Mouse (Mus musculus): ENCODE results near the gene Gm5617.
A peak's percentile ranks its signal among the peaks of the same experiment; 100 is the strongest.
"Not testable (repeated sequence)": the region's sequence is repeated elsewhere in the genome, so short reads cannot be mapped to it uniquely, and the experiment has no call there.

Gene Gm5617

DNA sequence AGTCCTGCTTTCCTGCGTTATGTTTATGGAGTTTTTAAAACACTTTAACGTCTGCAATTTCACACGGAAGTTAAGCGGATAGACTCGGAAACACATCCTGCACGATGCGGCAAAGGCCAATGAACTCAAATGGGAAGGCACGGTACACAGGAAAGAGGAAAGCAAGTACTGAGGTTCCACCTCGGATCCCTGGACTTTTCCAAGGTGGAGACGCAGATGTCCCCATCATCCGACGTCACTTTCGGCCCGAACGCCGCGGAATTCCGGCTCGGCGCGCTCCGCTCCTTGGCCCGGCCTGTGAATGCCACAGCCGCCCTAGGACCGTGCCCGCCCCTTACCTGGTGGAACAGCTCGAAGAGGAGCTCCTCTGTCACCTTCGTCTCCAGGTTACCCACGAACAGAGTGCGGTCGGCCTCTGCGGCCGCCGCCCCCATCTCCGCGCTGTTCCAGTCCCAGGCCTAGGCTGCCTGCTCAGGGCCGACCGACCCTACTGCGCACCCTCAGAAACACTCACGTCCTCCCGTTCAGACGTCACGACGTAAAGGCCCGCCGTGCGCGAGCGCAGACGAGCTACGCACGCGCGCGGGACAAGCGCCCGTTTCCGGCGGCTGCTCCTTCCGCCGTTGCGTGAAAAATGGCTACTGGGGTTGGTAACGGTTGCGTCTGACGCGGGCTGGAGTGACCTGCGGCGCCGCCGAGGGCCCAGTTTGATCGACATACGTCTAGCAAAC, at the start of gene Gm5617, which contains the start of gene Rbm7:
Gene Gm5617, plus strand, starts transcription at position 626 of the 731 bp plus-strand sequence.
Gene Rbm7, minus strand, starts transcription at position 483 of the 731 bp plus-strand sequence.
- peak; percentile 95 for DNase-seq

DNA sequence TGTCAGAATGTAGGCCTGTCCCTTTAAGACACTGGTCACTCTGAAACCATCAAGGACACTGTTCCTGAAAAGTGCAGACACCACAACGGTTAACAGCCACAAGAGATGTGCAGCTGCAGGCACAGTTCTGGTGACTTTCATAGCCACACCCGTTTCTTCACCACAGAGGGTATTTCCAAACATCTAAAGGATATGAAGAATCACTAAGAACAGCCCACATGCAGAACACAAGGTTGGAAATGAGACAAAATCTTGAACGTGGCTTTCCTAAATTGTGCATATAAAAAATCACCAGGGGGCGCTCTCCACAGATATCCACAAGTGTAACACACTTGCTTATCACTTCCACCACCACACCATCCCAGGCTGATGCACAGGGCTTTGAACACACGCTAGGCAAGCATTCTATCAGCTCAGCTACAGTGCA, 47.4 kb upstream of the Gm5617 start:
- DNase-seq = peak; percentile 36

DNA sequence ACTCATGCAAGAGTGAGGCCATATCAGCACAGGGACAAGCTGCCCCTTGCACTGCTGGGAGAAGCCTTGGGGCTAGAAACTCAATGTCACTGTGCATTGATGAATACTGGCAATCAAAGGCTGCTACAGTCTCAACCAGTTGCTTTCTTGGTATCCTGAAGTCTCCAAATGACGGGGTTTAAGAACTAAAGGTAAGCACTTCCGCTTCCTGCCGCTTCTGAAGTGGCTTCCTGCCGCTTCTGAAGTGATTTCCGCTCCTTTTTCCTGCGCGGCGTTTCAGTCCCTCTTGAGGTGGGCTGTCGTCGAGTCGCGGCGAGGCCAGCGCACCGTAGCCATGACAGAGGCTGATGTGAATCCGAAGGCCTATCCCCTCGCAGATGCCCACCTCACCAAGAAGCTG, 45.2 kb upstream of the Gm5617 start:
- no peak for DNase-seq

DNA sequence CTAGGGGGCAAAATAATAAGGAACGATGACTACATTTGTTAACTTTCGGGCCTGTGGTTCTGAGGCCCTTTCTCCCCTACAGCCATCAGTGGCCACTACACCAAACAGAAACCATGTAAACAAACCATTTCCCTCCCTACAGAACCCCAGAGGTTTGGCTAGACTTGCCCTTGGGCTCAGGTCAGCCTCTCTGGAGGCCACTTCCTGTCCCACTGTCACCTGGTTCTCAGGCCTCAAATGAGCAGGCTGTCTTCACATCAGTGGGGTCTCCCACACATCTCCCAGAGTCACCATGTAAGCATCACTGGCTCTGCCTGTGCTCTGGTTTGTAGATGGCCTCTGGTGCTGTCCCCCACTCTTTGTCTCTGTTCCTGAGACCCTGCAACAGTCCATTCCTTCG, 39.3 kb upstream of the Gm5617 start:
- DNase-seq = no peak

DNA sequence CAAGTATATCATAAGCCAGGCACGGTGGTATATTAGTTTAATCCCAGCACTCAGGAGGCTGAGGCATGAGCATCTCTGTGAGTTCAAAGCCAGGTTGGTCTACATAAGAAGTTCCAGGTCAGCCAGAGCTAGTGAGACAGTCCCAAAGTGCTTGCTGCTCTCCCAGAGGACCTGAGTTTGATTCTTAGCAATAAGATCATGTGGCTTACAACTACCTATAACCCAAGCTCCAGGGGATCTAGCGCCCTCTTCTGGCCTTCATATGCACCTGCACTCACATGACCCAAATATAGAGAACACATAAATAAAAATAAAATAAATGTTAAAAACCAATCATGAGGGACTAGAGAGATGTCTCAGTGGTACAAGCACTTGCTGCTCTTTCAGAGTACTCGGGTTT, 36.4 kb upstream of the Gm5617 start:
- DNase-seq = no peak

DNA sequence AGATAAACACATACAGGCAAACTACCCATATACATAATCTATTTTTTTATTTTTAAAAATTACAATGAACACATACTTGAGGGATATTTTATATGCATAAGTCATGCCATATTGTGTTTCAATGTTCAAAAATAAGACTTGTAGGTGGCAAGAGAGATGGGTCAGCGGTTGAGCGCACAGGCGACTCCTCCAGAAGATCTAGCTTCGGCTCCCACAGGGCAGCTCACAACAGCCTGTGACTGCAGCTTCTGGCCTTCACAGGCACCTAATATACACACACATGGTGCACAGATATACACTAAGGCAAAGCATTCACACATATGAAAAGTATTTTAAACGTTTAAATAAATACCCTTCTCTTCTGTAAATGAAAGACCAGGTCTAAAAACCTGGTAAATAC, 35.9 kb upstream of the Gm5617 start:
- no peak for DNase-seq

DNA sequence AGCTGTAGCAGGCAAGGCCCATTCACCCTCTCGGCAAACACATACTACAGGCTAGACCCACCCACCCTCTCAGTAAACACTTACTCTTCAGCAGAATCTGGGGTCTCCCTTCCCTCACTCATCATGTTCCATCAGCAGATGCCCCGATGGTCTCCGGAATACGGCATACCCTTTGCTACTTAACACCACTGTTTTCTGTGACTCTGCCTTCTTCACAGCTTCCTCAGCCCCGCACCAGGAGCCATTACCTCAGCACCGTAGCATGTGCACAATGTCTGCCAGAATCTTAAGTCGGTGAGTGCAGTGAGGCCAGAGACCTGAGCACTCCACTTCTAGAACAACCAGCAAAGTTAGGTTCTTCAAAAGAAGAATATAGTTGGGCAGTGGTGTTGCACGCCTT, 34.5 kb upstream of the Gm5617 start:
- DNase-seq = no peak

DNA sequence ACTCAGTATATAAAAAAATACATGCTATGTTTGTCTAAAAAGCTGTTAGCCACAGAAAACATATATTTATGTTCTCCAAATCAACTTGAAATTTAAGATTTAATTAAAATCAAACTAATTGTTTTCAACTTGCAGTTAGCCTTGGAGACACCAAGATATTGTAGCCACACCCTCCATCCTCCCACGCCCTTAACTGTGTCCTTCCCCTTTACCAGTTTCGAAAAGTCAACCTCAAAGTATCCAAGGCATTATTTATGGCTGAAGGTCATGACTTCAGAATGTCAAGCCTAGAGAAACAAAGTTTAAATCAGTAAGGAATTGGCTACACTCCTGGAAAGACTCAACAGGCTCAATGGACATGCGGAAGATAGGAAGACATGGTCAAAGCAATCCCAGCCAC, 33.7 kb upstream of the Gm5617 start:
- no peak for DNase-seq

DNA sequence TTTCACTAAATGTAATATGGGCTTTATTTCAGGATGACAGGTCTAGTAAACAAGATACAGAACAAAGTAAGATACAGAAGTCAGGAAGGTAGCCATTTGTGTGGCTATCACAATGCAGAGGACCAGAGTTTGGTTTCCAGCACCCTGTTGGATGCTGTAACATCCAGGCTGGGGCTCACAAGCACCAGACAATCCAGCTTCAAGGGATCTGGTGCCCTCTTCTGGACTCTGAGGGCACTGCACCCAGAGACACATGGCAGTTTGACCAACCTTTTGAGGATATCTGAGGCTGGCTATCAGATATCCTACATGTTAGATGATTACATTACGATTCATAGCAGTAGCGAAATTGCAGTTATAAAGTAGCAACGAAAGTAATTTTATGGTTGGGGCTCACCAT, 29.6 kb upstream of the Gm5617 start:
- DNase-seq = no peak

DNA sequence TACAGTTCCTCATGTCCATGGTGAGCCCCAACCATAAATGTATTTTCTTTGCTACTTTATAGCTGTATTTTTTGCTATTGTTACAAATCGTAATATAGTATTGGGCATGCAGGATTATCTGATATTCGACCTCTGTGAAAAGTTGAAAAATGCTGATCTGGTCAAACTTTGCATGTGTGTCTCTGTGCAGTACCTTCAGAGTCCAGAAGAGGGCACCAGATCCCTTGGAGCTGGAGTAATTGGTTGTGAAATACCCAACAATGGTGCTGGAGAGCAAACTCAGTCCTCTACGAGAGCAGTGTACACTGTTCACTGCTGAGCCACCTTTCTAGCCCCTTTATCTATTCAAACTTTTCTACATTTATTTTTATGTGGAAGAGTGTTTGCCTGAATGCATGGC, 28.4 kb upstream of the Gm5617 start:
- DNase-seq = peak; percentile 79

DNA sequence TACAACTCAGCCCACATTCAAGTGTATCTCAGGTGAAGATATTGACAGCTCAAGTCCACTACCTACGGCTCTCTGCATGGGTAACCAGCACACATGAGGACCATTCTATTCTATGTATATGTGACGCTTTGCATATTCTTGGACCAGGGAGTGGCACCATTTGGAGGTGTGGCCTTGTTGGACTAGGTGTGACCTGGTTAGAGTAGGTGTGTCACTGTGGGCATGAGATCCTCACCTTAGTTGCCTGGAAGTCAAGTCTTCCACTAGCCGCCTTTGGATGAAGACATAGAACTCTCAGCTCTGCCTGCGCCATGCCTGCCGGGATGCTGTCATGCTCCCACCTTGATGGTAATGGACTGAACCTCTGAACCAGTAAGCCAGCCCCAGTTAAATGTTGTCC, 27.8 kb upstream of the Gm5617 start:
- DNase-seq = not testable (repeated sequence)

DNA sequence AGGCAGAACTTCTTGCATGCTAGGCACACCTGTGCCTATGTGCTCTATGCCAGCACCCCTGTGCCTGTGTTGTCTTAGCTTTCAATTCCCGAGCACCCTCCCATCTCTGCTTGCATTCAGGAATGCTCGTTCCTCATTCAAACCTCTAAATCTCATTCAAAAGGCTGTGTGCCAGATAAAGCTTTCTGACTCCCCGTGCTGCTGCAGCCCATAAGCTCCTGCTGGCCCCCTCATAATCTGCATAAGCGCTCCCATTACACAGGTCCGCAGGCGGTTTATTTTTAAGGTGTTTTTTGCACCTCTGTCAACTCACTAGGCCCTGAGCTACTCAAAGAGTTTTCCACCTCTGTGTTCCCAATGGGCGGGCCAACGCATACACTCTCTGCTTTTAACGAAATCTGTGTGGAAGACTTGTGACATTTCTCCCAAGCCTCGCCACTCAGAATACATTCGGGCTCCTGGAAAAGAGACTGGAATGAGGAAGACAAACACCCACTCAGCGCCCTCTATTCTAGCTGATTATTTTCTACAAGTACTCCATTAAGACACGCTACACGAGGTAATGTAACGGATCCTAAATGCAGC, 22.7 kb upstream of the Gm5617 start:
- no peak for DNase-seq

DNA sequence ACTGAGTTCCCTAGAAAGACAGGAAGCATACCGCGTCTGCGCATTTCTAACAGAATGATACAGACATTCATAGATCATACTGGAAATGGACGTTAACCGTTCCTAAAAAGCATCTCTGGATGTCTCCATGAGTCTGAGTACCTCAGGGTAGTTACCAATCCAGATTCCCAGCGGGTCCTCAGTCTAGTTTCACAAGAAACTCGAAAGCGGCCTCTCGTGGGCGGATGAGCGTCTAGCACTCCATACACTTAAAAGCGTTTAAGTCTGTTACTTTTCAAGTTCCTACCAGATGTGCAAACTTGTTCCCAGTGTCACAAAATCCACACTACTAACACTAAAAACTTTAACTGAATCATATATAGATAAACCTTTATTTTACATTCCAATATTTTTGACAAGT, 22.1 kb upstream of the Gm5617 start:
- no peak for DNase-seq

DNA sequence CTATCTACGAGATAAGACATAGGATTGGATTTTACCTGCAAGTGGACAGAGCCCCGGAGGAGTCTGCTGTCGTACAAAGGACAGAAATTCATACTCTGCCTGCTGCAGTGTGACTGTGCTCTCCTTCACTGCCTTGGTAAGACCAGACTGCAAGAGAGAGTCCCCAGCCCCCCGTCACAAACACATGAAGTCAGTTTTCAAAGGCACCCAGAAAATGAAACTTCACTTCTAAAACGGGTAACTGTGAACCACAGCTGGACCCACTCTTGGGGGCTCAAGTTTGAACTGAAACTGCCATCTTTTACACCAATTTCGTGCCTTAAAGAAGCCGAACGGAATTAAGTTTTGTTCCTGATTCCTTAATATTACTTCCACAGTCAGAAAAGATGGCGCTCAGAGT, 20.9 kb upstream of the Gm5617 start:
- no peak for DNase-seq

DNA sequence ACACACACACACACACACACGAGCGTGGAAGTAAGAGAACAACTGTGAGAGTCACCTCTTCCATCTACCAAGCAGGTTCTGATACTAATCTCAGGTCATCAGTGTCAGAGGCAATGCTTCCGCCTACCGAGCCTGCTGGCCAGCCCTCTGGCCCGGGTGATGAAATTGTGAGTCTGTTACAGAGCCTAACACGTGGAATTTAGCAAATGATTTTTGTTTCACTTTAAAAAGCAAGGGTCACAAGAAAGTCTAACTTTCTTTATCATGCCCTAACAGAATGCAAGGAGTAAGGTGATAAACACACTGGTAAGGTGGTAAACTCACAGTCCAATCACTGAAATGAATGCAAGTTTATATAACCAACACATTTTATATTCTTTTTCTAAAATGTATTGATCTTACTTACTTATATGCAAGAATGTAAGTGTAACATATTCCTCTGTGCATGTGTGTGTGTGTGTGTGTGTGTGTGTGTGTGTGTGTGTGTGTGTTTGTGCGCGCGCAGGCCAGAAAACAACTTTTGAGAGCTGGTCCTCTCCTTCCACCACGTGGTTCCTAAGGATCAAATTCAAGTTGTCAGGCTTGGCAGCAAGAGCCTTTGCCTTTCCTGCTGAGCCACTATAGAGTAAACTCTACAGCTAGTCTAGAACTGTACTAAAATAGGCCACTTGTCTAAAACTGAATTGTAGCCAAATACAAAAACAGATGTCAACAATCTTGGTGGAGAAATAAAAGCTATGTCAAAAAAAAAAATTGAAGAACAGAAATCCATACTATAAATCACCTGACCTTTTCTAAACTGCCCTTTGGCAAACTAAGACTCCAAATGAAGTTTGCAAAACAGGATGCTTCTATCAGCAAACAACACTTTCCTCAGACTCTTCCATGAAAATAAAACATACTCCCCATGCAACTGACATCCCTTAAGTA, 18.7 kb upstream of the Gm5617 start:
- no peak for DNase-seq

DNA sequence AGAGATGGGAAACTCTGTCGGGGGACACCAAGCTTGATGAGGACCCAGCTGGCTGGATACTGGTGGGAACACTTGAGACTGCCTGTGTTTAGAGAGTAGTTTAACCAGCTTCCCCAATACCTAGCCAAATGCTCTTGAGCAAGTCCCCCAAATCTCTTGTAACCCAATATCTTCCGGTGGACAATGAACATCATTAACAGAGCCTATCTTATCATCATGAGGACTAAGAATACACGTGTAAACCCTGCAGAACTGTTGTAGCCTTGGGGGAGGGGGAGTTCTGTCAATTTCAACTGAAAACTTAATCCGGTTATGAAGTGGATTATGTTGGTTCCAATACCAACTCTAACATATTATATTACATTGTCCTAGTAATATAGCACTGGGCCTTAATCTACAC, 16.4 kb upstream of the Gm5617 start:
- DNase-seq = no peak

DNA sequence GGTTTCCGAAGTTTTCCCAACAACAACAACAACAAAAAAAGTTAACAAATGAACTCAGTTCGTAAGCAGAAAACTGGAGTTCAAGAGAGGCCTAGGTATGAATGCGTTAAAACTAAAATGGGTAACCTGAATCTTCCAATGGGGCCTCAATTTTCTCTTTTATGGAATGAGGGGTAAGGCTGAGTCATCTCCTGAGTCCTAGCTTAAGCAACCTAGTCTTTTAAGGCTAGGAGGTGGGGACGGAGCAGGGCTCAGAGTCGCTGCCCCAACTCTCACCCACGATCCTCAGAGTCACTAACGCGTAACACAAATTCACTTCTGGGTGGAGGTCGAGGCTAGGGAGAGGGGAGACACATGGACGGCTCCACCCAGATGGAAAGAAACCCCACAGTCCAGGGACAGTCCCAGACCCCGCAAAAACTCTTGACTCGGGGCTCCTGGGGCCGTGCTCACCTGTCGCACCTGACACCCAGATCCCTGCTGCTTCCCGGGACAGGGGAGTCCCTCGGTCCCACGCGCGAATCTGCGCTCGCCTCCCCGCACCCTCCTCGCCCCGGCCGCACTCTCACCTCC, 15.3 kb upstream of the Gm5617 start:
- peak; percentile 10 for DNase-seq

DNA sequence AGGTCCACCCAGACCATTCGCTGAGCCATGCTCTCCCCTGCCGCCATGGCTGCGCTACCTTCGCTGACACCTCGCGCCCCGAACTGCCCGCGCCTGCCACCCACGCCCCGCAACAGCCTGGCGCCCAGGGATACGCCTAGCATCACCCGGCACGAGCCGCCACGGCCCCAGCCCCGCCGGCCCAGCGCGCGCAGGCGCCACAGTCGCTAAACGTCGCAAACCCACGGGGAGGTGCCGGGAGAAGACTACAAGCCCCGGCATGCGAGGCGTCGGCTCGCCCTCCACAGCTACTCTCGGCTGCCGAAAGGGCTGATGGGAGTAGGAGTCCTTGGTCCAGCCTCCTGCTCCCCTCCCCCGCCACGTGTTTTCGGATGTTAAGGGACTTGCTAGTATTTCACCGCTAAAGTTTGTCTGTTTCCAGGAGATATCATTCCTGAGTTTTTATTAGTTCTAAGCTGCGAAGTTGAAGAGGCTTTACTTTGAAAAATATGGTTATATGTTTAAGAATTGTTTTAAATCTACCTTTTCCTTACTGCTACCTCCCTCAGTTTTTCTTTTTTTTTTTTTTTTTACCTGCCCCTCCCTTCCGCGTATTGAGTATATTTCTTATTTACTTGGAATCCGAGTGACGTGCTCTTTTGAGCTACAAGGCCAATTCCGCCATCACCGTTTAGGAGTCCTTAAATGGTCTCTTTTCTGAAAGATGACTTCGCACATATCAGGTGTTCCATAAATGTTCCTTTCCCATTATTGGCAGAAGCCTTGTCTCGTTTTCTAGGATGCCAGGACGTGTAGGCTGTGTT, 14.6 kb upstream of the Gm5617 start, which contains the start of gene Rexo2:
Gene Rexo2, minus strand, starts transcription at position 213 of the 803 bp plus-strand sequence.
- DNase-seq = peak; percentile 95

DNA sequence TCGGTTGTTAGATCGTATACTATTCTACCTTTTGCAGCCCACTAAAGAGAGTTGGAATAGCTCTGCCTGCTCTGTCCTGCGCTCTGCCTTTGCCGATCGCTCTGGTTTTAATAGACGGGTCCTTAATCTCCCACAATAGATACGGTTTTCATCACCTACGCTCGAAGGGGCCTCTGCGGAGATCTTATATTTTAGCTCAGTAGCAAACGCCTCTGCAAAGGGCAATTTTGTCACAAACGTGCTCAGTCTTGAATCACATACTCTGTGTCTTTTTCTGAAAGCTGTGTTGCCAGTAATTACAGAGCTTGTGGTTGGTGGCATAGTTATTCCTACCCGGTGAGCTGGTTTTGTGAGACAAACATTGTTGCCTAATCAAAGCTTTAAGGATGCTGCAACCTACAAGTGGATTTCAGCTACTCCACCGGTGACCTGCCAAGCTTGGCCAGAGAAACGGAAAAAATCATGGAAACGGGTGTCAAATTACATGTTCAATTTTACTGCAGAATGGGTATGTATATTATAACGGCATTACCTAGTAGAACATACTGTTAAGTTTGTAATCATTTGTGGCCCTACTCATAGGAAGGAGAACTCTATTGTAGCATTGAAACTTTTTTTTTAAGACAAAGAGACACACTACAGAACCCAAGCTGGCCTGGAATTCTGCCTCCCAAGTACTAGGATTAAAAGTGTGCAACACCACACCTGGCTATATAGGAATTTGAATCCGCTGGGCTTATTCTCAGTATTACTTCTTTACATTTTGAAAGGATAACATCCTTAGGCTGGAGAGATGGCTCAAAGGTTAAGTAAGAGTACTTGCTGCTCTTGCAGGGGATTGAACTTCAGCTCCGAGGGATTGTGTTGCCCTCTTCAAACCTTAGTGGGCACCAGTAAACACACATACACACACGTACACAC, 13.8 kb upstream of the Gm5617 start:
- DNase-seq = peak; percentile 12

DNA sequence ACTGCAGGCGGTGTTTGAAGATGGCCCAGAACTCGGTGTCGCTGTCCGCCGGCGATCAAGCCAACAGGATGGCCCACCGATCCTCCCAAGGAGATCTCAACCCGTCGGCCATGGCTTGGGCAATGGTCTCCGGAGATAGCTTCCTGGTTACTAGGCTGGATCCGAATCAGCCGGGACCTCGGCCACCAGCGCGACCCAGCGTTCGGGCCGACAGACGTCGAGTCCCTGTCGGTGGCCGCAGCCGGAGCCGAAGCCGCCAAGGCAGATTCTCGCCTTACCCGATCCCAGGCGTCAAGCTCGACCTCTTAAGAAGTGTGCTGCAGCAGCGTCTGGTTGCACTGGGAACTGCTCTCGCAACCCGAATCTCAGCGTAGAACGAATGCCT, 298 bp downstream of the Gm5617 start:
- no peak for DNase-seq

DNA sequence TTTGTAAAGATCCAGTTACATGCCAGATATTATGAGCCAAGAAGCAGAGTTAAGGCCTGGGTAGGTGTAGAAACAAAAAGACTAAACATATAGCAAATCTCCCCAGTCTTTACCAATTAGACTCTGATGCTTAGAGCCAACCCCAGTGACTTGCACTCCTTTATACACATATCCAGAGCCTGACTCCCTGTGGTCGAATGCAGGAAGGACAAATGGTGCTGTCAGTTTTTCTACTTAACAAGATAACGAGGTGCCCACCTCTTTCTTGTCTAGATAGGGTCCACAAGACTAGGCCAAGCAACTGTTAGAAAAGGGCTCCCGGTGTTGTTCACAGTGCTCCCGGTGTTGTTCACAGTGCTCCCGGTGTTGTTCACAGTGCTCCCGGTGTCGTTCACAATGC, 6.0 kb downstream of the Gm5617 start:
- no peak for DNase-seq

Measured in kidney, adult 9 months (tissue).